Comparison of ENCODE assay signal across 14 mouse cellular contexts in genomic region chr2:118729194-118729593, GRCm38 (mm10). TPM values are rescaled to one million over a fixed set of nuclear protein-coding genes. Genes with fewer than 3 reads are reported as not detected.
DNase-seq lines count a peak whose midpoint lies in the region; ATAC-seq and TF ChIP-seq lines count a peak whose summit lies in the region.
"Had no signal": no experiment of that assay in that cellular context is flagged by ENCODE, and none has a peak within 500 bp of the region (broad histone marks: within the 10 kb centered on the region; RNA-seq: fewer than 3 reads in every experiment).

No protein-coding gene starts in this region.

- WGBS in kidney, embryonic 16.5 days, result 47% methylated on average over 4 of the region's 4 CpGs
- WGBS in macrophage (ENCODE audit: missing documents), result 29% methylated on average over 4 of the region's 4 CpGs
- 58% methylated on average over 4 of the region's 4 CpGs for WGBS in forebrain, embryonic 14.5 days
- WGBS in forebrain, embryonic 16.5 days, result 53% methylated on average over 4 of the region's 4 CpGs

- no peak for TF ChIP-seq CTCF in left cerebral cortex, adult 2 months (IDR thresholded peaks at IDR 0.05)

- no peak for ATAC-seq in kidney, embryonic 16.5 days (ENCODE audit: low FRiP score, low TSS enrichment)
- ATAC-seq in CD4-positive, CD25-positive, alpha-beta regulatory T cell, adult 4 months, result peak; percentile 5
- peak; percentile 39 to 57 for ATAC-seq in hematopoietic stem cell, adult 5-6 weeks (replicated peaks in 1 of 2; ENCODE audit: insufficient read depth in 1 of 2, low FRiP score in 2 of 2, low TSS enrichment in 1 of 2, low read depth in 1 of 2, poor library complexity in 2 of 2, severe bottlenecking in 2 of 2)
- no peak for ATAC-seq in forebrain, embryonic 14.5 days
- no peak for ATAC-seq in forebrain, embryonic 16.5 days

- intact Hi-C loops in left cerebral cortex, adult 2 months (cut with DNase I), result no loop called here

- H3K27me3 ChIP-seq in kidney, embryonic 16.5 days (ENCODE audit: insufficient read depth, low read length), result peaks cover 8% of the 10 kb centered on the region
- H3K27me3 ChIP-seq in forebrain, embryonic 14.5 days (replicated peaks; ENCODE audit: control insufficient read depth, insufficient read depth, low read length), result peaks cover 3% of the 10 kb centered on the region; the same call in 1 of the 2 replicates
- no peaks in the 10 kb centered on the region for H3K27me3 ChIP-seq in forebrain, embryonic 16.5 days (replicated peaks; ENCODE audit: control insufficient read depth, insufficient read depth, low read length)

- DNase-seq in kidney, adult 8-10 months, result no peak
- no peak for DNase-seq in forebrain, embryonic 14.5 days (ENCODE audit: low spot score)
- no peak for DNase-seq in left cerebral cortex, adult 2 months (ENCODE audit: extremely low spot score in 1 of 2, low spot score in 2 of 2)
- DNase-seq: cerebellum, postnatal 10 days; heart, postnatal 36 days had no signal

- H3K9ac ChIP-seq in kidney, embryonic 16.5 days (replicated peaks; ENCODE audit: low read length), result no peak overlapping the region
- no peak overlapping the region for H3K9ac ChIP-seq in forebrain, embryonic 14.5 days (ENCODE audit: low read length)
- no peak overlapping the region for H3K9ac ChIP-seq in forebrain, embryonic 16.5 days (replicated peaks; ENCODE audit: low read depth, low read length)
- H3K9ac ChIP-seq: lung, embryonic 14.5 days had no signal

- no peak overlapping the region for H3K4me2 ChIP-seq in kidney, embryonic 16.5 days (replicated peaks; ENCODE audit: low read depth, low read length)
- H3K4me2 ChIP-seq in forebrain, embryonic 14.5 days (ENCODE audit: low read length), result no peak overlapping the region
- H3K4me2 ChIP-seq in forebrain, embryonic 16.5 days (ENCODE audit: low read length), result no peak overlapping the region

- peak overlapping the region; percentile 74 for H3K27ac ChIP-seq in kidney, embryonic 16.5 days (ENCODE audit: low read length)
- peak overlapping the region; percentile 87 for H3K27ac ChIP-seq in macrophage
- H3K27ac ChIP-seq in forebrain, embryonic 14.5 days (ENCODE audit: low read depth, low read length), result no peak overlapping the region
- H3K27ac ChIP-seq in forebrain, embryonic 16.5 days (ENCODE audit: low read length), result no peak overlapping the region
- no peak overlapping the region for H3K27ac ChIP-seq in left cerebral cortex, adult 2 months

- peaks cover 25% of the 10 kb centered on the region for H3K4me1 ChIP-seq in kidney, embryonic 16.5 days (ENCODE audit: insufficient read depth, low read length)
- H3K4me1 ChIP-seq in forebrain, embryonic 14.5 days (ENCODE audit: control insufficient read depth, insufficient read depth, low read length), result no peaks in the 10 kb centered on the region; the same call in 1 of the 2 replicates
- peaks cover 22% of the 10 kb centered on the region for H3K4me1 ChIP-seq in forebrain, embryonic 16.5 days (replicated peaks; ENCODE audit: control insufficient read depth, insufficient read depth, low read length)

- no peaks in the 10 kb centered on the region for H3K36me3 ChIP-seq in kidney, embryonic 16.5 days (ENCODE audit: insufficient read depth, low read length)
- H3K36me3 ChIP-seq in macrophage (ENCODE audit: inconsistent target), result peaks cover 7% of the 10 kb centered on the region; the same call in 1 of the 2 replicates
- no peaks in the 10 kb centered on the region for H3K36me3 ChIP-seq in forebrain, embryonic 14.5 days (ENCODE audit: control insufficient read depth, insufficient read depth, low read length)
- H3K36me3 ChIP-seq in forebrain, embryonic 16.5 days (ENCODE audit: control insufficient read depth, insufficient read depth), result no peaks in the 10 kb centered on the region

- H3K9me3 ChIP-seq in kidney, embryonic 16.5 days (ENCODE audit: low read length), result no peaks in the 10 kb centered on the region
- no peaks in the 10 kb centered on the region for H3K9me3 ChIP-seq in forebrain, embryonic 14.5 days (replicated peaks; ENCODE audit: control insufficient read depth, low read length)
- H3K9me3 ChIP-seq in forebrain, embryonic 16.5 days (ENCODE audit: control insufficient read depth, low read length), result no peaks in the 10 kb centered on the region

- no peak overlapping the region for H3K4me3 ChIP-seq in kidney, embryonic 16.5 days (ENCODE audit: low read length)
- H3K4me3 ChIP-seq in macrophage (ENCODE audit: inconsistent target), result no peak overlapping the region
- no peak overlapping the region for H3K4me3 ChIP-seq in forebrain, embryonic 14.5 days (ENCODE audit: low read depth, low read length)
- no peak overlapping the region for H3K4me3 ChIP-seq in forebrain, embryonic 16.5 days (replicated peaks; ENCODE audit: low read length)
- no peak overlapping the region for H3K4me3 ChIP-seq in left cerebral cortex, adult 2 months

- H3K79me2 ChIP-seq in macrophage (ENCODE audit: inconsistent target), result peaks cover 15% of the 10 kb centered on the region; the same call in 1 of the 2 replicates

RNA-seq across cellular contexts. Expression of gene Plcb2, which starts 1.0 kb away (rescaled TPM):
- polyA plus RNA-seq in kidney, embryonic 16.5 days (2015; fragmentation: Nextera tagmentation; extraction: Ambion mirVana), result 1.4 and 1.7 TPM in 2 replicates
- 10 to 100 TPM; 15.7 to 20.8 TPM for polyA plus RNA-seq in CD4-positive, CD25-positive, alpha-beta regulatory T cell, adult 4 months (2017; shearing (Covaris generic))
- total RNA-seq in hematopoietic stem cell, adult 5-6 weeks (2017), result 67.8 and 118 TPM in 2 replicates
- 100 to 1,000 TPM in 15 of 26 experiments, 10 to 100 TPM in 11; 17.9 to 154 (median 104) TPM for total RNA-seq in macrophage (2018; cell fraction: chromatin; rRNA removed)
- 10 to 100 TPM; 10.9 to 22.0 (median 15.2) TPM for total RNA-seq in macrophage (2018; cell fraction: cytosol; rRNA removed)
- 10 to 100 TPM; 21.3 to 97.0 (median 53.3) TPM for total RNA-seq in macrophage (2018; cell fraction: nucleus; rRNA removed)
- polyA plus RNA-seq in macrophage (2018), result 9.8 to 23.1 TPM (median 22.2 TPM) in 3 replicates
- 0.48 and 0.57 TPM in 2 replicates for polyA plus RNA-seq in forebrain, embryonic 14.5 days (2014; fragmentation: Nextera tagmentation; extraction: Ambion mirVana)
- 0.63 and 1.2 TPM in 2 replicates for polyA plus RNA-seq in forebrain, embryonic 16.5 days (2015; fragmentation: Nextera tagmentation; extraction: Ambion mirVana)
- total RNA-seq in left cerebral cortex, adult 2 months (2021), result 1 to 10 TPM; 2.3 to 3.2 TPM

RNA-seq across cellular contexts. Expression of gene Inafm2, which starts 16.4 kb away (rescaled TPM):
- 15.2 and 16.3 TPM in 2 replicates for polyA plus RNA-seq in kidney, embryonic 16.5 days (2015; fragmentation: Nextera tagmentation; extraction: Ambion mirVana)
- 10 to 100 TPM; 18.6 to 20.6 TPM for polyA plus RNA-seq in CD4-positive, CD25-positive, alpha-beta regulatory T cell, adult 4 months (2017; shearing (Covaris generic))
- total RNA-seq in hematopoietic stem cell, adult 5-6 weeks (2017), result 17.7 and 23.0 TPM in 2 replicates
- 1 to 10 TPM in 19 of 26 experiments, under 1 TPM in 7; 0.61 to 6.5 (median 2.3) TPM for total RNA-seq in macrophage (2018; cell fraction: chromatin; rRNA removed)
- total RNA-seq in macrophage (2018; cell fraction: cytosol; rRNA removed), result 10 to 100 TPM in 10 of 26 experiments, 1 to 10 TPM in 16; 5.9 to 13.4 (median 9.3) TPM
- 10 to 100 TPM in 5 of 26 experiments, 1 to 10 TPM in 21; 2.3 to 14.3 (median 5.9) TPM for total RNA-seq in macrophage (2018; cell fraction: nucleus; rRNA removed)
- polyA plus RNA-seq in macrophage (2018), result 5.4 to 9.2 TPM (median 8.2 TPM) in 3 replicates
- polyA plus RNA-seq in forebrain, embryonic 14.5 days (2014; fragmentation: Nextera tagmentation; extraction: Ambion mirVana), result 32.1 and 33.7 TPM in 2 replicates
- 24.4 and 27.0 TPM in 2 replicates for polyA plus RNA-seq in forebrain, embryonic 16.5 days (2015; fragmentation: Nextera tagmentation; extraction: Ambion mirVana)
- total RNA-seq in left cerebral cortex, adult 2 months (2021), result 10 to 100 TPM; 42.7 to 47.9 TPM

RNA-seq across cellular contexts. Expression of gene Ankrd63, which starts 25.4 kb away (rescaled TPM):
- 0.25 and 0.30 TPM in 2 replicates for polyA plus RNA-seq in kidney, embryonic 16.5 days (2015; fragmentation: Nextera tagmentation; extraction: Ambion mirVana)
- polyA plus RNA-seq in CD4-positive, CD25-positive, alpha-beta regulatory T cell, adult 4 months (2017; shearing (Covaris generic)), result not detected
- 1.9 and 2.3 TPM in 2 replicates for total RNA-seq in hematopoietic stem cell, adult 5-6 weeks (2017)
- under 1 TPM in 5 of 26 experiments, not detected in 21; 0.13 to 0.36 (median 0.25) TPM for total RNA-seq in macrophage (2018; cell fraction: chromatin; rRNA removed)
- total RNA-seq in macrophage (2018; cell fraction: cytosol; rRNA removed), result under 1 TPM in 2 of 26 experiments, not detected in 24; 0.03 TPM
- total RNA-seq in macrophage (2018; cell fraction: nucleus; rRNA removed), result under 1 TPM in 2 of 26 experiments, not detected in 24; 0.10 to 0.18 TPM
- not detected in 3 replicates for polyA plus RNA-seq in macrophage (2018)
- 0.28 and 0.41 TPM in 2 replicates for polyA plus RNA-seq in forebrain, embryonic 14.5 days (2014; fragmentation: Nextera tagmentation; extraction: Ambion mirVana)
- 0.43 and 0.46 TPM in 2 replicates for polyA plus RNA-seq in forebrain, embryonic 16.5 days (2015; fragmentation: Nextera tagmentation; extraction: Ambion mirVana)
- total RNA-seq in left cerebral cortex, adult 2 months (2021), result 10 to 100 TPM; 22.3 to 28.5 TPM
- total RNA-seq: gastrocnemius, adult 18-20 months had no signal
- polyA plus RNA-seq: lung, embryonic 14.5 days had no signal

RNA-seq across cellular contexts. Expression of gene Ccdc9b, which starts 33.3 kb away (rescaled TPM):
- 1.3 and 1.4 TPM in 2 replicates for polyA plus RNA-seq in kidney, embryonic 16.5 days (2015; fragmentation: Nextera tagmentation; extraction: Ambion mirVana)
- not detected for polyA plus RNA-seq in CD4-positive, CD25-positive, alpha-beta regulatory T cell, adult 4 months (2017; shearing (Covaris generic))
- total RNA-seq in hematopoietic stem cell, adult 5-6 weeks (2017), result 2.1 and 2.8 TPM in 2 replicates
- 1 to 10 TPM in 17 of 26 experiments, under 1 TPM in 8, not detected in 1; 0.16 to 3.1 (median 1.5) TPM for total RNA-seq in macrophage (2018; cell fraction: chromatin; rRNA removed)
- total RNA-seq in macrophage (2018; cell fraction: cytosol; rRNA removed), result under 1 TPM; 0.05 to 0.29 (median 0.15) TPM
- 1 to 10 TPM in 6 of 26 experiments, under 1 TPM in 18, not detected in 2; 0.12 to 1.7 (median 0.61) TPM for total RNA-seq in macrophage (2018; cell fraction: nucleus; rRNA removed)
- polyA plus RNA-seq in macrophage (2018), result 0.11 to 0.33 TPM (median 0.20 TPM) in 3 replicates
- polyA plus RNA-seq in forebrain, embryonic 14.5 days (2014; fragmentation: Nextera tagmentation; extraction: Ambion mirVana), result 1.0 and 1.2 TPM in 2 replicates
- polyA plus RNA-seq in forebrain, embryonic 16.5 days (2015; fragmentation: Nextera tagmentation; extraction: Ambion mirVana), result 1.3 and 1.6 TPM in 2 replicates
- total RNA-seq in left cerebral cortex, adult 2 months (2021), result 1 to 10 TPM; 4.0 to 4.7 TPM

RNA-seq across cellular contexts. Expression of gene Phgr1, which starts 43.4 kb away (rescaled TPM):
- polyA plus RNA-seq in kidney, embryonic 16.5 days (2015; fragmentation: Nextera tagmentation; extraction: Ambion mirVana), result not detected in 2 replicates
- not detected for polyA plus RNA-seq in CD4-positive, CD25-positive, alpha-beta regulatory T cell, adult 4 months (2017; shearing (Covaris generic))
- not detected in 2 replicates for total RNA-seq in hematopoietic stem cell, adult 5-6 weeks (2017)
- total RNA-seq in macrophage (2018; cell fraction: chromatin; rRNA removed), result not detected
- not detected for total RNA-seq in macrophage (2018; cell fraction: cytosol; rRNA removed)
- not detected for total RNA-seq in macrophage (2018; cell fraction: nucleus; rRNA removed)
- polyA plus RNA-seq in macrophage (2018), result not detected in 3 replicates
- polyA plus RNA-seq in forebrain, embryonic 14.5 days (2014; fragmentation: Nextera tagmentation; extraction: Ambion mirVana), result not detected in 2 replicates
- polyA plus RNA-seq in forebrain, embryonic 16.5 days (2015; fragmentation: Nextera tagmentation; extraction: Ambion mirVana), result not detected in 2 replicates
- total RNA-seq in left cerebral cortex, adult 2 months (2021), result not detected
- total RNA-seq: gastrocnemius, adult 18-20 months; heart, postnatal 36 days; left cerebral cortex, adult 18-20 months had no signal
- polyA plus RNA-seq: brain, embryonic 14.5 days; lung, embryonic 14.5 days had no signal

Comparison
In these comparisons a context has a peak if more than half of its experiments do, and no peak if none do; other contexts are left out.
1. ATAC-seq: peak in CD4-positive, CD25-positive, alpha-beta regulatory T cell, adult 4 months (single experiment) and hematopoietic stem cell, adult 5-6 weeks (2 of 2); none in kidney, embryonic 16.5 days (single experiment), forebrain, embryonic 14.5 days (single experiment) and forebrain, embryonic 16.5 days (single experiment).
2. H3K27ac ChIP-seq: peak in kidney, embryonic 16.5 days (single experiment) and macrophage (single experiment); none in forebrain, embryonic 14.5 days (single experiment), forebrain, embryonic 16.5 days (single experiment) and left cerebral cortex, adult 2 months (single experiment).